Mouse (Mus musculus): ENCODE results near the gene Ascc3. TPM values are rescaled to one million over a fixed set of nuclear protein-coding genes. Genes with fewer than 3 reads are reported as not detected.

The Ascc3 gene
- polyA plus RNA-seq, 1 experiment from 2014 or later: 15.0 TPM

DNA sequence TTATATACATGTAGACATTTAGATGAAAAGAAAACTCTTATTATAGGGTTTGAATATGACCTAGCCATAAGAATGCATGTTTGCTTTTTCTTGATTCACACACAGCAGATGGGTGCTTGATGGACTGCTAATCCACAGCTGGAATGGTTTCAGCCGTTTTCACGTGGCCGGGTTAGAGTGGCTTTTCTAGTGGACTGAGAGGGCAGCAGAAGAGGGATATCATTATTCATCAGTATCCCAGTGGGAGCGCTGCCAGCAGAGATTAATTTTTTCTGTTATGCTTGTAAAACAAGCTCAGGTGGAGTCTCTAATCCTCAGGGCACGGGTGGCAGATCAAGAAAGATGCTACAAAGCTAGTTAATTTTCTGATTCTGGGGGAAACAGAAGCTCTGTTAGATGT is 200.4 kb downstream of the Ascc3 start:
- DNase-seq (ENCODE audit: low spot score): peak; percentile 24
- no peak overlapping the region for H3K27ac ChIP-seq (ENCODE audit: low read depth, low read length)
- no peaks in the 10 kb centered on the region for H3K4me1 ChIP-seq (ENCODE audit: control insufficient read depth, insufficient read depth, low read length)
- H3K9me3 ChIP-seq (replicated peaks; ENCODE audit: control insufficient read depth, low read length): no peaks in the 10 kb centered on the region
- no peak overlapping the region for H3K9ac ChIP-seq (ENCODE audit: low read length)
- H3K27me3 ChIP-seq (replicated peaks; ENCODE audit: control insufficient read depth, insufficient read depth, low read length): no peaks in the 10 kb centered on the region
- H3K4me2 ChIP-seq (ENCODE audit: low read length): no peak overlapping the region
- H3K4me3 ChIP-seq (ENCODE audit: low read depth, low read length): no peak overlapping the region
- H3K36me3 ChIP-seq (ENCODE audit: control insufficient read depth, insufficient read depth, low read length): no peaks in the 10 kb centered on the region
- ATAC-seq: no peak
- WGBS: 45% methylated on average over 5 of the region's 5 CpGs

DNA sequence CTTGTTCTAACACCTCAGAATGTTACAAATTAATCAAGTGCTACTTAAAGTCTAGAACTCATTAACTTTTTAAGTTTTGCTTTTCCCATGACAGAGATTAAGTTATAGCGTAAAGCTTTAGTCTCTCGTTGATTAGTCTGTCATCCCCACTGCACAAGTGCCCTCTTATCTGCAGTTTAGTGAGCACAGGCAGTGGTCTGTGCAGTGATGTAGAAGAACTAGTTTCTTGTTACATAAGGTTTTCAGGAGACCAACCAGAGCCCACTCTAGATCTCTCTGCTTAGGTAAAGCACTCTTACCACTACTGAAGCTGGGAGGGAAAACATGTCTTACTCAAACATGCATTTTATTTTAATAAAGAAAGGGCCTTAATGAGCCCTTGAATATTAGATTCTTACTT is 209.1 kb downstream of the Ascc3 start:
- 10% methylated on average over 2 of the region's 2 CpGs for WGBS
- H3K4me3 ChIP-seq (ENCODE audit: low read depth, low read length): no peak overlapping the region
- H3K27me3 ChIP-seq (replicated peaks; ENCODE audit: control insufficient read depth, insufficient read depth, low read length): no peaks in the 10 kb centered on the region
- H3K4me1 ChIP-seq (ENCODE audit: control insufficient read depth, insufficient read depth, low read length): no peaks in the 10 kb centered on the region
- 0 out of 2 replicates have a peak, but pooled peaks have one; percentile 29 for ATAC-seq
- H3K36me3 ChIP-seq (ENCODE audit: control insufficient read depth, insufficient read depth, low read length): no peaks in the 10 kb centered on the region
- peak; percentile 1 for DNase-seq (ENCODE audit: low spot score)
- no peak overlapping the region for H3K4me2 ChIP-seq (ENCODE audit: low read length)
- H3K9ac ChIP-seq (ENCODE audit: low read length): no peak overlapping the region
- no peaks in the 10 kb centered on the region for H3K9me3 ChIP-seq (replicated peaks; ENCODE audit: control insufficient read depth, low read length)
- no peak overlapping the region for H3K27ac ChIP-seq (ENCODE audit: low read depth, low read length)

DNA sequence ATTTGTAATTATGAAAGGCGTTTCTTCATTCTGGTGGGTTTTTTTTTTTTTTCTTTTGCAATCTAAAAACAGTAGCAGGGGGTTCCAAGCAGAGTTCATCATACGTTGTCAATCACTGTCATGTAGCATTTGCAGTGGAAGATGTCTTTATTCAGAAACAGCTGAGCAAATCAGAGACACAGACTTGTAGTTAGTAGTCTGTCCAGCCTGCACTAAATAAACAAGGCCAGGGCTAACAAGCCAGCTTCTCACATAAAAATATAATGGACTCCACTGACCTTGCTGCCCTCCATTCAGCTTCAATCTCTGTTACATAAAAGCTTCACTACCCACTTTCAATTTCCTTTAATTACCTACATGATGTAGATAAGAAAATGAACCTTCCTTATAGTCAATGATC is 209.9 kb downstream of the Ascc3 start:
- no peak overlapping the region for H3K4me3 ChIP-seq (ENCODE audit: low read depth, low read length)
- 18% methylated on average over 2 of the region's 2 CpGs for WGBS
- no peaks in the 10 kb centered on the region for H3K36me3 ChIP-seq (ENCODE audit: control insufficient read depth, insufficient read depth, low read length)
- no peaks in the 10 kb centered on the region for H3K9me3 ChIP-seq (replicated peaks; ENCODE audit: control insufficient read depth, low read length)
- peak; percentile 5 for DNase-seq (ENCODE audit: low spot score)
- H3K27ac ChIP-seq (ENCODE audit: low read depth, low read length): no peak overlapping the region
- no peaks in the 10 kb centered on the region for H3K4me1 ChIP-seq (ENCODE audit: control insufficient read depth, insufficient read depth, low read length)
- H3K27me3 ChIP-seq (replicated peaks; ENCODE audit: control insufficient read depth, insufficient read depth, low read length): no peaks in the 10 kb centered on the region
- H3K9ac ChIP-seq (ENCODE audit: low read length): no peak overlapping the region
- ATAC-seq: no peak
- no peak overlapping the region for H3K4me2 ChIP-seq (ENCODE audit: low read length)

DNA sequence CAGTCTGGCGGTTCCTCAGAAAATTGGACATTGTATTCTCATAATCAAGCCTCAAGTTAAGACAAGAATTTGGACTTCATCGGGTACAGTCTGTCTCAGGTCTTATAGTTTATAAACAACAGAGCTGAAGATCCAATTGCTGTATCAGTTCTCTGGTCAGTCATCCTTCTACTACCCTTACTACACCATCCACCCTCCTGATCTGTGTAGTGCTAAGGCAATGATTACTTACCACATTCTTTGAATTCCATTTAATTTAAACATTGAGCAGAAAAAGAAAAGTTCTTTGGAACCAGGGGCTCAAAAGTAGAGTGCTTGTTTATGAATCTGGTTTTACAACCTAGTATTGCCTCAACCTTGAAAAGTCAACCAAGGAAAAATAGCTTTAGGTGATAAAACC is 213.7 kb downstream of the Ascc3 start:
- no peaks in the 10 kb centered on the region for H3K36me3 ChIP-seq (ENCODE audit: control insufficient read depth, insufficient read depth, low read length)
- no peaks in the 10 kb centered on the region for H3K9me3 ChIP-seq (replicated peaks; ENCODE audit: control insufficient read depth, low read length)
- no peak overlapping the region for H3K9ac ChIP-seq (ENCODE audit: low read length)
- H3K4me3 ChIP-seq (ENCODE audit: low read depth, low read length): no peak overlapping the region
- no peak overlapping the region for H3K27ac ChIP-seq (ENCODE audit: low read depth, low read length)
- H3K27me3 ChIP-seq (replicated peaks; ENCODE audit: control insufficient read depth, insufficient read depth, low read length): no peaks in the 10 kb centered on the region
- H3K4me1 ChIP-seq (ENCODE audit: control insufficient read depth, insufficient read depth, low read length): no peaks in the 10 kb centered on the region
- H3K4me2 ChIP-seq (ENCODE audit: low read length): no peak overlapping the region
- no peak for ATAC-seq
- no peak for DNase-seq (ENCODE audit: low spot score)
- WGBS: 99% methylated on average over 2 of the region's 2 CpGs

DNA sequence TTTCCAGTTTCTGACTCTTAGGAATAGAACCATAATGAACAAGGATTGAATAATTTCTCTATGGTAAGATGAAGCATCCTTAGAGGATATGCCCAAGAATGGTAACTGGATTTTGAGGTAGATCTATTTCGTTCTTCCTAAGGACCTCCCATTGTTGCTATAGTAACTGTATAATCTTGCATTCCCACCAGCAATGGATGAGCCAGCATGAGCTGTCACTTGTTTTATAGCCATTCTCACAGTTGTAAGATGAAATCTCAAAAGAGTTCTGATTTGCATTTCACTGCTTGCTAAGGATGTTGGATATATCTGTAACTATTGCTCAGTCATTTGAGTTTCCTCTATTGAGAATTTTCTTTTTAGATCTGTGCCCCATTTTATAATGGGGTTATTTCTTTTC is 229.9 kb downstream of the Ascc3 start:
- H3K36me3 ChIP-seq (ENCODE audit: control insufficient read depth, insufficient read depth, low read length): no peaks in the 10 kb centered on the region; the same call in 1 of the 2 replicates
- WGBS: 72% methylated on average over 1 of the region's 1 CpGs
- no peaks in the 10 kb centered on the region for H3K4me1 ChIP-seq (ENCODE audit: control insufficient read depth, insufficient read depth, low read length)
- H3K9ac ChIP-seq (ENCODE audit: low read length): no peak overlapping the region
- H3K27me3 ChIP-seq (replicated peaks; ENCODE audit: control insufficient read depth, insufficient read depth, low read length): no peaks in the 10 kb centered on the region
- no peak overlapping the region for H3K27ac ChIP-seq (ENCODE audit: low read depth, low read length)
- no peak overlapping the region for H3K4me2 ChIP-seq (ENCODE audit: low read length)
- ATAC-seq: no peak
- H3K4me3 ChIP-seq (ENCODE audit: low read depth, low read length): no peak overlapping the region
- no peaks in the 10 kb centered on the region for H3K9me3 ChIP-seq (replicated peaks; ENCODE audit: control insufficient read depth, low read length)
- DNase-seq (ENCODE audit: low spot score): no peak

DNA sequence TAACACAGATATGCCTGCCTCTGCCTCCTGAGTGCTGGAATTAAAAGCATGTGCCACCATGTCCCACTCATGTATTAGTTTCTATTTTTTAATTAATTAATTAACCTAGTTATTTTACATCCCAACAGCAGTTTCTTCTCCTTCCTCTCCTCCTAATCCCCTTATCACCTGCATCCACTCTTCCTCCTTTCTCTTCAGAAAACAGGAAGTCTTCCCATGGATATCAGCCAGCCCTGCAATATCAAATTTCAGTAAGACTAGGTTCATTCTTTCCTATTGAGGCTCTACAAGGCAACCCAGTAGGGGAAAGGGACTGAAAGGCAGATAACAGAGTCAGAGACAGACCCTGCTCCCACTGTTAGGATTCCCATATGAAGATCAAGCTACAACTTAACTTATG is 234.4 kb downstream of the Ascc3 start:
- Histone ChIP-seq H3K9ac (ENCODE audit: low read length) (no peak overlapping the region), H3K4me2 (ENCODE audit: low read length) (no peak overlapping the region), H3K4me3 (ENCODE audit: low read depth, low read length) (no peak overlapping the region), H3K9me3 (replicated peaks; ENCODE audit: control insufficient read depth, low read length) (no peaks in the 10 kb centered on the region), H3K4me1 (ENCODE audit: control insufficient read depth, insufficient read depth, low read length) (no peaks in the 10 kb centered on the region), H3K36me3 (ENCODE audit: control insufficient read depth, insufficient read depth, low read length) (peaks cover 3% of the 10 kb centered on the region; the same call in 1 of the 2 replicates), H3K27ac (ENCODE audit: low read depth, low read length) (no peak overlapping the region), H3K27me3 (replicated peaks; ENCODE audit: control insufficient read depth, insufficient read depth, low read length) (no peaks in the 10 kb centered on the region)
- DNase-seq (ENCODE audit: low spot score) (no peak), ATAC-seq (no peak)

DNA sequence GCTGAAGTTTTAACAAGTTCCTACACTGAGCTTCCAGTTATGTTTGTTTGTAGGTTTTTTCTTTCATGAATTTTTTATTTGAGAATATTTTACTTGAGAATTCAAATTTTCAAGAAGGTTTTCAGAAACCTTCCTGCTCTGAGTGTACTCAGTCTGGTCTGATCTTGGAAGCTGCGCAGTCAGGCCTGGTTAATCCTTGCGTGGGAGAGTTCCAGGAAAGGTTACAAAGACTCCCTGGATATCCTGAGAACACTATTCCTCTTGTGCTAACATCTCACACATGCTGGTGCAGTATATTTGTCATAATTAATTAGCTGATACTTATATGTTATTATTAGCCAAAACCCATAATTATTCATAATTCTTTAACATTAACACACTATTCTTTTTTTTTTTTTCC is 242.1 kb downstream of the Ascc3 start:
- Histone ChIP-seq H3K4me1 (ENCODE audit: control insufficient read depth, insufficient read depth, low read length) (no peaks in the 10 kb centered on the region), H3K27ac (ENCODE audit: low read depth, low read length) (no peak overlapping the region), H3K27me3 (replicated peaks; ENCODE audit: control insufficient read depth, insufficient read depth, low read length) (no peaks in the 10 kb centered on the region), H3K36me3 (ENCODE audit: control insufficient read depth, insufficient read depth, low read length) (0 out of 2 replicates have a peak, but pooled peaks cover 3% of the 10 kb centered on the region), H3K9me3 (replicated peaks; ENCODE audit: control insufficient read depth, low read length) (no peaks in the 10 kb centered on the region), H3K4me2 (ENCODE audit: low read length) (no peak overlapping the region), H3K4me3 (ENCODE audit: low read depth, low read length) (no peak overlapping the region), H3K9ac (ENCODE audit: low read length) (no peak overlapping the region)
- ATAC-seq (no peak), DNase-seq (ENCODE audit: low spot score) (no peak)
- 82% methylated on average over 2 of the region's 2 CpGs for whole genome bisulfite sequencing

DNA sequence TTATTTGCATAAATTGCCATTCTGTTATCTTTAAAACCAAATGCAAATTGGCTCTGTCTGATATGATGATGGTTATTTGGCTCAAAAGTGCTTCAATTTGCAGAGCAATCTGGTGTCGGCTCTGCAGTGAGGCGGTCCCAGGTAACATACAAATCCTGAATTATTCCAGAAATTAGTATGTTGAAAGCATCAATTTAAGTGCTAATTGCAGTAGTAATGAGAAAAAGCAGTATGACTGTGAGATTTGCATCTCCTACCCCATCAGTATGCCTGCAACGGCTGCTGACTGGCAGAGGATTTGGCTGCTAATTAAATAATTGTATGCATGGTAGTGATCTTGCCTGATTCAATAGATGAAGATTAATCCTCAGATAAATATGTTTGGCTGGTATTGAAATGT is 250.9 kb downstream of the Ascc3 start:
- 20% methylated on average over 3 of the region's 3 CpGs for WGBS
- Histone ChIP-seq H3K36me3 (ENCODE audit: control insufficient read depth, insufficient read depth, low read length) (0 out of 2 replicates have a peak, but pooled peaks cover 5% of the 10 kb centered on the region), H3K4me3 (ENCODE audit: low read depth, low read length) (no peak overlapping the region), H3K27me3 (replicated peaks; ENCODE audit: control insufficient read depth, insufficient read depth, low read length) (no peaks in the 10 kb centered on the region), H3K4me2 (ENCODE audit: low read length) (no peak overlapping the region), H3K9me3 (replicated peaks; ENCODE audit: control insufficient read depth, low read length) (no peaks in the 10 kb centered on the region), H3K27ac (ENCODE audit: low read depth, low read length) (no peak overlapping the region), H3K4me1 (ENCODE audit: control insufficient read depth, insufficient read depth, low read length) (no peaks in the 10 kb centered on the region), H3K9ac (ENCODE audit: low read length) (no peak overlapping the region)
- DNase-seq (ENCODE audit: low spot score) (peak; percentile 91), ATAC-seq (peak; percentile 91)

DNA sequence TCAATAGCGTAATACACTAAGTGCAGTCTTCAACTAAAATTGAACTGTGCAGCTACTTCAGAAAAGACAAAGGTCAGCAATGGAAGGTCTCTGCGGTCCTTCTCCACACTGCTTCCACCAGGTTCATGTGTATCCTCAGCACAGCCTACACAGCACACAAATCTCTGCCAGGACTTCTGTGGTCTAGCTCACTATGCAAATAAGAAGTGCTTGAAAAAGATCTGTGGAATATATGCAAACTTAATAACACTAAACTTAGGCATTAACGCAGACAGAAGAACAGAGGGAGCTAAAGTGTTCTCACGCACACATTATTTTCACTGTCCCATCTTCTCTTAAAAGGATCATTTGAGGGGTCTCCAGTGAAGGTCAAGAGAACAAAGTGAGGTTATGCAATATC is 275.7 kb downstream of the Ascc3 start:
- Histone ChIP-seq H3K36me3 (ENCODE audit: control insufficient read depth, insufficient read depth, low read length) (no peaks in the 10 kb centered on the region), H3K27ac (ENCODE audit: low read depth, low read length) (no peak overlapping the region), H3K9me3 (replicated peaks; ENCODE audit: control insufficient read depth, low read length) (no peaks in the 10 kb centered on the region), H3K4me3 (ENCODE audit: low read depth, low read length) (no peak overlapping the region), H3K4me2 (ENCODE audit: low read length) (no peak overlapping the region), H3K27me3 (replicated peaks; ENCODE audit: control insufficient read depth, insufficient read depth, low read length) (no peaks in the 10 kb centered on the region), H3K4me1 (ENCODE audit: control insufficient read depth, insufficient read depth, low read length) (no peaks in the 10 kb centered on the region), H3K9ac (ENCODE audit: low read length) (no peak overlapping the region)
- WGBS: 92% methylated on average over 4 of the region's 4 CpGs
- DNase-seq (ENCODE audit: low spot score) (no peak), ATAC-seq (no peak)

Data from forebrain, embryonic 14.5 days (tissue).